Mouse (Mus musculus) heart, postnatal 0 days (tissue): ENCODE data around the gene Lrrc20.

Source experiments
- CTCF ChIP-seq: IDR thresholded peaks from 2 replicates; pipeline ENCODE4 v1.5.1; 2016; ENCODE audit warnings: antibody characterized with exemption, control low read depth, low read depth
- EP300 ChIP-seq: IDR thresholded peaks from 2 replicates; pipeline ENCODE4 v1.6.1; 2016; ENCODE audit warnings: antibody characterized with exemption, low read depth

- TF ChIP-seq CTCF (no peak), EP300 (no peak)
Measured at GRCm38 (mm10) chr10:61627195-61627937, 151.8 kb downstream of the Lrrc20 start.
